Mouse (Mus musculus) limb, embryonic 11.5 days (tissue): ENCODE results near the gene Lenep. TPM values are rescaled to one million over a fixed set of nuclear protein-coding genes. Genes with fewer than 3 reads are reported as not detected.

Source experiments
- ATAC-seq: fragments of 200-750 bp; cut with Nextera tagmentation; 2 replicates; pipeline ENCODE4 v1.8.0; 2017; ENCODE audit warnings: low read depth; ENCODE audit not compliant: insufficient number of reproducible peaks, low FRiP score, low TSS enrichment
- DNase-seq: peaks from one replicate; pipeline ENCODE4 v3.0.0-alpha.2; 2015; ENCODE audit warnings: low spot score
- H3K27ac ChIP-seq: fragments of 300-500 bp; sonication (generic); replicated peaks from 2 replicates; pipeline ENCODE4 v1.5.1; 2014; ENCODE audit warnings: low read depth, mild to moderate bottlenecking, low read length
- H3K27me3 ChIP-seq: fragments of 300-500 bp; sonication (generic); 2 replicates; pipeline ENCODE4 v1.6.1; 2014; ENCODE audit warnings: mild to moderate bottlenecking, low read length, mixed read lengths; ENCODE audit not compliant: control insufficient read depth, insufficient read depth
- H3K36me3 ChIP-seq: fragments of 300-500 bp; sonication (generic); 2 replicates; pipeline ENCODE4 v1.6.1; 2014; ENCODE audit warnings: mild to moderate bottlenecking, low read length, moderate library complexity, mixed read lengths; ENCODE audit not compliant: control insufficient read depth, insufficient read depth
- H3K4me1 ChIP-seq: fragments of 300-500 bp; sonication (generic); 2 replicates; pipeline ENCODE4 v1.6.1; 2014; ENCODE audit warnings: low read length, mixed read lengths; ENCODE audit not compliant: control insufficient read depth, insufficient read depth
- H3K4me2 ChIP-seq: fragments of 300-500 bp; sonication (generic); 2 replicates; pipeline ENCODE4 v1.6.1; 2014; ENCODE audit warnings: low read depth, mild to moderate bottlenecking, moderate library complexity; ENCODE audit not compliant: severe bottlenecking
- H3K4me3 ChIP-seq: fragments of 300-500 bp; sonication (generic); 2 replicates; pipeline ENCODE4 v1.5.1; 2014; ENCODE audit warnings: low read depth, low read length
- H3K9ac ChIP-seq: fragments of 300-500 bp; sonication (generic); 2 replicates; pipeline ENCODE4 v1.6.1; 2014; ENCODE audit warnings: mild to moderate bottlenecking, low read length
- H3K9me3 ChIP-seq: fragments of 300-500 bp; sonication (generic); 2 replicates; pipeline ENCODE4 v1.6.1; 2016; ENCODE audit warnings: low read length; ENCODE audit not compliant: control insufficient read depth
- WGBS: fragments of 180-500 bp; shearing (Covaris S2); extraction: QIAGEN DNeasy Blood & Tissue Kit; methylation state at CpG from one replicate; pipeline ENCODE4 v1.1.7; 2014; 5-methylcytosine and 5-hydroxymethylcytosine counted together
- polyA plus RNA-seq: library from polyadenylated mRNA; unstranded; fragments of >200 nt; fragmentation: Nextera tagmentation; extraction: Ambion mirVana; gene quantifications from 2 replicates; pipeline ENCODE4 v1.2.1, GENCODE M21; 2014

Lenep gene
- polyA plus RNA-seq, 1 experiment from 2014 or later, result 0.61 TPM

- H3K9ac ChIP-seq, result peak overlapping the region; percentile 63
- peak overlapping the region; percentile 42 for H3K4me3 ChIP-seq
- no peaks in the 10 kb centered on the region for H3K27me3 ChIP-seq
- peak overlapping the region; percentile 64; the same call in 1 of the 2 replicates for H3K27ac ChIP-seq
- H3K4me1 ChIP-seq, result peaks cover 27% of the 10 kb centered on the region
- peak overlapping the region; percentile 90 for H3K4me2 ChIP-seq
- H3K9me3 ChIP-seq, result no peaks in the 10 kb centered on the region
- WGBS, result 5% methylated on average over 21 of the region's 22 CpGs
- H3K36me3 ChIP-seq, result peaks cover 3% of the 10 kb centered on the region; the same call in 1 of the 2 replicates
- ATAC-seq (no peak), DNase-seq (peak; percentile 27)
These were observed 19.3 kb upstream of the Lenep start for GRCm38 (mm10) chr3:89421810-89422473.

GRCm38 (mm10) chr3:89421002-89421774 lies 18.6 kb upstream of the Lenep start:
- Histone ChIP-seq H3K4me3 (peak overlapping the region; percentile 42), H3K27ac (peak overlapping the region; percentile 64), H3K27me3 (no peaks in the 10 kb centered on the region), H3K4me1 (peaks cover 33% of the 10 kb centered on the region), H3K9ac (peak overlapping the region; percentile 63), H3K4me2 (peak overlapping the region; percentile 90), H3K36me3 (peaks cover 7% of the 10 kb centered on the region; the same call in 1 of the 2 replicates), H3K9me3 (no peaks in the 10 kb centered on the region)
- WGBS, result 1% methylated on average over 11 of the region's 11 CpGs
- DNase-seq, result peak; percentile 74
- ATAC-seq, result peak; percentile 65

- H3K36me3 ChIP-seq, result peaks cover 12% of the 10 kb centered on the region
- no peak for ATAC-seq
- H3K27me3 ChIP-seq, result no peaks in the 10 kb centered on the region
- peak overlapping the region; percentile 64 for H3K27ac ChIP-seq
- peaks cover 33% of the 10 kb centered on the region for H3K4me1 ChIP-seq
- no peaks in the 10 kb centered on the region for H3K9me3 ChIP-seq
- H3K4me2 ChIP-seq, result peak overlapping the region; percentile 90; the same call in 1 of the 2 replicates
- DNase-seq, result no peak
- H3K9ac ChIP-seq, result no peak overlapping the region
- WGBS, result 50% methylated on average over 2 of the region's 2 CpGs
- H3K4me3 ChIP-seq, result no peak overlapping the region
These were observed 17.8 kb upstream of the Lenep start for GRCm38 (mm10) chr3:89420421-89420820.

GRCm38 (mm10) chr3:89419981-89420380 lies 17.4 kb upstream of the Lenep start:
- Histone ChIP-seq H3K9me3 (no peaks in the 10 kb centered on the region), H3K27me3 (no peaks in the 10 kb centered on the region), H3K36me3 (peaks cover 15% of the 10 kb centered on the region), H3K4me1 (peaks cover 33% of the 10 kb centered on the region), H3K9ac (peak overlapping the region; percentile 61), H3K27ac (peak overlapping the region; percentile 92), H3K4me3 (peak overlapping the region; percentile 70), H3K4me2 (peak overlapping the region; percentile 90)
- ATAC-seq (no peak), DNase-seq (peak; percentile 34)
- 12% methylated on average over 3 of the region's 3 CpGs for WGBS

- H3K9me3 ChIP-seq, result no peaks in the 10 kb centered on the region
- peaks cover 33% of the 10 kb centered on the region for H3K4me1 ChIP-seq
- peaks cover 19% of the 10 kb centered on the region for H3K36me3 ChIP-seq
- ATAC-seq (no peak), DNase-seq (peak; percentile 47)
- peak overlapping the region; percentile 61 for H3K9ac ChIP-seq
- H3K4me2 ChIP-seq, result peak overlapping the region; percentile 90
- WGBS, result 1% methylated on average over 9 of the region's 9 CpGs
- peak overlapping the region; percentile 70 for H3K4me3 ChIP-seq
- no peaks in the 10 kb centered on the region for H3K27me3 ChIP-seq
- peak overlapping the region; percentile 92 for H3K27ac ChIP-seq
These were observed 17.0 kb upstream of the Lenep start for GRCm38 (mm10) chr3:89419571-89419970.

- ATAC-seq, result peak; percentile 11; the same call in 1 of the 2 replicates
- peak overlapping the region; percentile 70 for H3K4me3 ChIP-seq
- WGBS, result under 1% methylated on average over 16 of the region's 16 CpGs
- no peaks in the 10 kb centered on the region for H3K9me3 ChIP-seq
- peak overlapping the region; percentile 61 for H3K9ac ChIP-seq
- no peaks in the 10 kb centered on the region for H3K27me3 ChIP-seq
- H3K27ac ChIP-seq, result peak overlapping the region; percentile 92
- peaks cover 33% of the 10 kb centered on the region for H3K4me1 ChIP-seq
- peaks cover 20% of the 10 kb centered on the region for H3K36me3 ChIP-seq
- DNase-seq, result peak; percentile 85
- H3K4me2 ChIP-seq, result peak overlapping the region; percentile 90
These were observed 16.3 kb upstream of the Lenep start for GRCm38 (mm10) chr3:89418861-89419250.

GRCm38 (mm10) chr3:89418170-89418860 lies 15.7 kb upstream of the Lenep start, which contains the start of the genes Cks1b and Shc1:
Gene Cks1b (minus strand): TSS chr3:89418383.
Gene Shc1 (plus strand): TSS chr3:89418443.
- ATAC-seq (peak; percentile 92), DNase-seq (peak; percentile 97)
- Histone ChIP-seq H3K36me3 (peaks cover 20% of the 10 kb centered on the region), H3K9me3 (no peaks in the 10 kb centered on the region), H3K4me3 (peak within 1 kb of the TSS; percentile 70), H3K4me2 (peak within 1 kb of the TSS; percentile 90), H3K9ac (peak within 1 kb of the TSS; percentile 61), H3K4me1 (peaks cover 33% of the 10 kb centered on the region), H3K27me3 (no peaks in the 10 kb centered on the region), H3K27ac (peak within 1 kb of the TSS; percentile 92)
- WGBS, result under 1% methylated on average over 39 of the region's 39 CpGs

GRCm38 (mm10) chr3:89417840-89418169 lies 15.2 kb upstream of the Lenep start:
- WGBS, result 0% methylated on average over 20 of the region's 20 CpGs
- H3K4me2 ChIP-seq, result peak overlapping the region; percentile 77
- DNase-seq (no peak), ATAC-seq (peak; percentile 31)
- no peaks in the 10 kb centered on the region for H3K27me3 ChIP-seq
- H3K36me3 ChIP-seq, result peaks cover 20% of the 10 kb centered on the region
- peak overlapping the region; percentile 61 for H3K9ac ChIP-seq
- H3K9me3 ChIP-seq, result no peaks in the 10 kb centered on the region
- H3K27ac ChIP-seq, result peak overlapping the region; percentile 92
- peaks cover 33% of the 10 kb centered on the region for H3K4me1 ChIP-seq
- peak overlapping the region; percentile 70 for H3K4me3 ChIP-seq
